Mouse (Mus musculus) lung, postnatal 0 days (tissue): Measurements from ENCODE around the gene Asgr1.

Source experiments
- CTCF ChIP-seq: IDR thresholded peaks from 2 replicates; pipeline ENCODE4 v1.5.1; 2016; ENCODE audit warnings: antibody characterized with exemption, mild to moderate bottlenecking
- EP300 ChIP-seq: IDR thresholded peaks from 2 replicates; pipeline ENCODE4 v1.6.1; 2016; ENCODE audit warnings: antibody characterized with exemption, mild to moderate bottlenecking, control low read depth

- TF ChIP-seq CTCF (no peak), EP300 (no peak)
These were observed 38.3 kb downstream of the Asgr1 start, which contains the start of gene Asgr2 for GRCm38 (mm10) chr11:70091986-70092783.
